Mouse (Mus musculus) frontal cortex, postnatal 36 days (tissue): ENCODE data around the gene Camkmt.

Source experiments
- DNase-seq, 2 experiments: peaks; one replicate each; pipeline ENCODE4 v3.0.0; 2022; ENCODE audit warnings: low spot score in 2 of 2

Camkmt gene

GRCm38 (mm10) chr17:85458589-85458988, 368.2 kb downstream of the Camkmt start:
- DNase-seq, result no peak

- DNase-seq, result no peak
Measured at GRCm38 (mm10) chr17:85461577-85461976, 371.2 kb downstream of the Camkmt start.

- DNase-seq, result no peak
Measured at GRCm38 (mm10) chr17:85463497-85464392, 373.4 kb downstream of the Camkmt start.

GRCm38 (mm10) chr17:85464466-85465411, 374.4 kb downstream of the Camkmt start:
- DNase-seq, result no peak

- no peak for DNase-seq
Measured at GRCm38 (mm10) chr17:85469776-85470175, 379.4 kb downstream of the Camkmt start.

GRCm38 (mm10) chr17:85472687-85473202, 382.4 kb downstream of the Camkmt start:
- no peak for DNase-seq

- peak in 1 of 2 experiments; percentile 27 for DNase-seq
Measured at GRCm38 (mm10) chr17:85473217-85473616, 382.9 kb downstream of the Camkmt start.

GRCm38 (mm10) chr17:85473881-85474280, 383.5 kb downstream of the Camkmt start:
- DNase-seq, result no peak

- no peak for DNase-seq
Measured at GRCm38 (mm10) chr17:85481241-85481640, 390.9 kb downstream of the Camkmt start.

GRCm38 (mm10) chr17:85483086-85483485, 392.7 kb downstream of the Camkmt start:
- DNase-seq, result no peak

- DNase-seq, result no peak
Measured at GRCm38 (mm10) chr17:85484015-85484414, 393.7 kb downstream of the Camkmt start.

GRCm38 (mm10) chr17:85484526-85484925, 394.2 kb downstream of the Camkmt start:
- DNase-seq, result no peak

GRCm38 (mm10) chr17:85485065-85485945, 395.0 kb downstream of the Camkmt start:
- no peak for DNase-seq

- no peak for DNase-seq
Measured at GRCm38 (mm10) chr17:85485946-85486533, 395.7 kb downstream of the Camkmt start.

- DNase-seq, result no peak
Measured at GRCm38 (mm10) chr17:85486585-85487480, 396.5 kb downstream of the Camkmt start.

- no peak for DNase-seq
Measured at GRCm38 (mm10) chr17:85487531-85487930, 397.2 kb downstream of the Camkmt start.

- DNase-seq, result no peak
Measured at GRCm38 (mm10) chr17:85488601-85489487, 398.5 kb downstream of the Camkmt start.

- DNase-seq, result no peak
Measured at GRCm38 (mm10) chr17:85489488-85489980, 399.2 kb downstream of the Camkmt start.
